Mouse (Mus musculus) forebrain, embryonic 11.5 days (tissue): ENCODE data around the gene Cygb. TPM values are rescaled to one million over a fixed set of nuclear protein-coding genes. Genes with fewer than 3 reads are reported as not detected.

Source experiments
- ATAC-seq: fragments of 200-750 bp; cut with Nextera tagmentation; replicated peaks from 2 replicates; pipeline ENCODE4 v1.8.0; 2017; ENCODE audit warnings: moderate TSS enrichment; ENCODE audit not compliant: low FRiP score
- DNase-seq: peaks from one replicate; pipeline ENCODE4 v3.0.0-alpha.2; 2017; ENCODE audit warnings: low spot score
- H3K27ac ChIP-seq: fragments of 300-500 bp; sonication (generic); 2 replicates; pipeline ENCODE4 v1.5.1; 2014; ENCODE audit warnings: low read depth, low read length
- H3K27me3 ChIP-seq: fragments of 300-500 bp; sonication (generic); 2 replicates; pipeline ENCODE4 v1.6.1; 2014; ENCODE audit warnings: mild to moderate bottlenecking, low read length, mixed read lengths; ENCODE audit not compliant: control insufficient read depth, insufficient read depth
- H3K36me3 ChIP-seq: fragments of 300-500 bp; sonication (generic); 2 replicates; pipeline ENCODE4 v1.6.1; 2014; ENCODE audit warnings: mild to moderate bottlenecking, low read length, moderate library complexity, mixed read lengths; ENCODE audit not compliant: control insufficient read depth, insufficient read depth
- H3K4me1 ChIP-seq: fragments of 300-500 bp; sonication (generic); replicated peaks from 2 replicates; pipeline ENCODE4 v1.6.1; 2014; ENCODE audit warnings: low read length, mixed read lengths; ENCODE audit not compliant: control insufficient read depth, insufficient read depth
- H3K4me2 ChIP-seq: fragments of 300-500 bp; sonication (generic); 2 replicates; pipeline ENCODE4 v1.6.1; 2014; ENCODE audit warnings: low read depth, mild to moderate bottlenecking, low read length, moderate library complexity, mixed read lengths; ENCODE audit not compliant: severe bottlenecking
- H3K4me3 ChIP-seq: fragments of 300-500 bp; sonication (generic); 2 replicates; pipeline ENCODE4 v1.5.1; 2014; ENCODE audit warnings: low read depth, low read length
- H3K9ac ChIP-seq: fragments of 300-500 bp; sonication (generic); 2 replicates; pipeline ENCODE4 v1.6.1; 2014; ENCODE audit warnings: low read length
- H3K9me3 ChIP-seq: fragments of 300-500 bp; sonication (generic); 2 replicates; pipeline ENCODE4 v1.6.1; 2016; ENCODE audit warnings: low read length, mixed read lengths; ENCODE audit not compliant: control insufficient read depth
- WGBS: fragments of 180-500 bp; shearing (Covaris S2); extraction: QIAGEN DNeasy Blood & Tissue Kit; methylation state at CpG from one replicate; pipeline ENCODE4 v1.1.7; 2014; 5-methylcytosine and 5-hydroxymethylcytosine counted together
- polyA plus RNA-seq: library from polyadenylated mRNA; unstranded; fragments of >200 nt; fragmentation: Nextera tagmentation; extraction: Ambion mirVana; gene quantifications from 2 replicates; pipeline ENCODE4 v1.2.1, GENCODE M21; 2014

The Cygb gene
- polyA plus RNA-seq, result 1.7 TPM in 2 replicates

DNA sequence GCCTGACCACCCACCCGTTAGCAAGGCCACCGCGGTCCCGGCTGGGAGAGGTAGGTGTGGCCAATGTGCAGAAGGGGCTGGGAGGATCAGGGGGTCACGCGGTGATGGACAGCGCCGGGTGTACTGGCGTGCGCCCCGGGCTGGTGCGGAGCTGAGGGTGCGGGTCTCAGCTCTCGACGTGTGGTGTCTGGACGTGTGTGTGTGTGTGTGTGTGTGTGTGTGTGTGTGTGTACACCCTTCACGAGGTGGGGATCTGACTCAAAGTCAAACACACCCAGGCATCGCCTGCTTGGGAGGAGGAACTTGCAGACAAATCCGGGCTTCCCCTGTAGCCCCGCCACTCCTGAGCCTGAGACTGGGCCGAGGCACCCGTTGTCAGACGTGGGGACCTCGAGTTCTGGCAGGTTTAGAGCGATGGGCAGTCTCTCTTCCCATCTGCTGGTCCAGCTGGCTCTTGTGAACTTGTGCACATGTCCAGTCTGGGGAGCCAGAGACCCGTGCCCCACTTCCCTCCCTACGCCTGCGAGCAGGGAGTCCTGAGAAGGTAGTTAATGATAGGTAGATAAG lies at the start of gene Cygb:
Gene Cygb, minus strand, starts transcription at position 59 of the 567 bp plus-strand sequence.
- 7% methylated on average over 28 of the region's 28 CpGs for WGBS
- no peak for ATAC-seq
- Histone ChIP-seq H3K4me2 (peak within 1 kb of the TSS; percentile 92), H3K27ac (no peak within 1 kb of the TSS), H3K27me3 (peaks cover 28% of the 10 kb centered on the region), H3K36me3 (no peaks in the 10 kb centered on the region), H3K9me3 (no peaks in the 10 kb centered on the region), H3K4me1 (peaks cover 21% of the 10 kb centered on the region), H3K4me3 (peak within 1 kb of the TSS; percentile 46), H3K9ac (peak within 1 kb of the TSS; percentile 60)
- no peak for DNase-seq

DNA sequence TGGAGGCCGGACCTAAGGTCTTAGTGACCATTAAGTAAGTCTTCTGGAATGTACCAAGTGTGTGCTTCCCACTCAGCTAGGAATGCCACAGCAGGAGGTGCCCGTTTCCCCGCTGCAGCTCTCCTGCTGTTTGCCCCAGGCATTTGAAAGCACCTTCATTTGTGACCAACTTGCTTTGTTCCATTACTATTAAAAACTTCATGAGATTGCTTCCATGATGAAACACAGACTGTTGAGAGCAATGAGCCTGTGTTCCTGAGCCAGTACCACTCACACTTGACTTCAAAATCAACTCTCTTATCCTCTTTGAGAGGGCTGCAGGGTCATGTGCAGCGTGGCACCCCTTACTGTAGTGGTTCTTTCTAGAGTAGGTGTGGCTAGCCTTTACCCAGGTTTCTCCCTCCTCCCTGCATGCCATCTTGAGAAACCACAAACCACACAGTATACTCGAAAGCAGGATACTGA lies 47.3 kb upstream of the Cygb start:
- WGBS, result 39% methylated on average over 5 of the region's 5 CpGs
- ATAC-seq, result no peak

DNA sequence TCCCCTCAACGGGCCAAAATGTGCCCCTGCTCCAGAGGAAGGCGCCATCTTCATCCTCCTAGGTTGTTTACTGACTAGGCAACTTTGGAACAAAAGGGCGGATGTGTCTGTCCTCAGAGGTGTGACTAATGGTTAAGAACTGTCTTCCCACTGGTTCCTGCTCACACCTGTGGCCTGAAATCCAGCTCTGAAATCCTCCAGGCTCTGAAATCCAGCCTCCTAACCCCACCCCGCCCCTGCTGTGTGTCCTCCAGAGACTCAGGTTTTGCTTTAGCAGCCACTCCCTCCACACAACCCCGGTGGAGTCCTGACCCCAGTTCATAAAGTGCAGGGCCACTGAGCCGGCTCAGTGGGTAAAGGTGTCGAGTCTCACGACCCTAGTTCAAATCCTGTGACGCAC lies 43.4 kb upstream of the Cygb start:
- ATAC-seq (no peak), DNase-seq (no peak)
- no peak overlapping the region for H3K4me2 ChIP-seq
- no peak overlapping the region for H3K4me3 ChIP-seq
- no peaks in the 10 kb centered on the region for H3K36me3 ChIP-seq
- no peaks in the 10 kb centered on the region for H3K9me3 ChIP-seq
- peaks cover 25% of the 10 kb centered on the region for H3K27me3 ChIP-seq
- peaks cover 6% of the 10 kb centered on the region; the same call in 1 of the 2 replicates for H3K4me1 ChIP-seq
- no peak overlapping the region for H3K27ac ChIP-seq
- H3K9ac ChIP-seq, result no peak overlapping the region
- 77% methylated on average over 9 of the region's 9 CpGs for WGBS

More for the DNA sequence above, 47.3 kb upstream of the Cygb start:
- H3K4me3 ChIP-seq, result no peak overlapping the region
- peak; percentile 24 for DNase-seq
- no peak overlapping the region for H3K4me2 ChIP-seq
- H3K36me3 ChIP-seq, result no peaks in the 10 kb centered on the region
- H3K4me1 ChIP-seq, result no peaks in the 10 kb centered on the region
- H3K27me3 ChIP-seq, result no peaks in the 10 kb centered on the region
- no peak overlapping the region for H3K27ac ChIP-seq
- no peak overlapping the region for H3K9ac ChIP-seq
- no peaks in the 10 kb centered on the region for H3K9me3 ChIP-seq

DNA sequence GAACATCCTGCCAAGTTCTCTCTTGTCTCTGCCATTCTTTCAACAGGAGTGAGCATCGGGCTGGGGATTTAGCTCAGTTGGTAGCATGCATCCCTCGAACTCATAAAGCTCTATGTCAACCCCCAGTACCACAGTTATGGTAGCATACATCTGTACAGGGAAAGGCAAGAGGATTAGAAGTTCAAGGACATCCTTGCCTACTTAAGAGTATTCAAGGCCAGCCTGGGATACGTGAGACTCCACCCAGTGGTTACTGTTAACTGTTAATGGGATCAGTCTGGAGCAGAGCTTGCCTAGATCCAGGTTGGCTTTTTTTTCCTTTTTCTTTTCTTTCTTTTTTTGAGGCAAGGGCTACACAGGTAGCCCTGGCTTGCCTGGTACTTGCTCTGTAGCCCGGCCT lies 42.3 kb upstream of the Cygb start:
- Histone ChIP-seq H3K27me3 (peaks cover 25% of the 10 kb centered on the region), H3K4me1 (peaks cover 6% of the 10 kb centered on the region; the same call in 1 of the 2 replicates), H3K27ac (no peak overlapping the region), H3K9ac (no peak overlapping the region), H3K4me3 (no peak overlapping the region), H3K4me2 (no peak overlapping the region), H3K36me3 (no peaks in the 10 kb centered on the region), H3K9me3 (no peaks in the 10 kb centered on the region)
- WGBS, result 83% methylated on average over 4 of the region's 4 CpGs
- ATAC-seq, result no peak
- DNase-seq, result no peak

DNA sequence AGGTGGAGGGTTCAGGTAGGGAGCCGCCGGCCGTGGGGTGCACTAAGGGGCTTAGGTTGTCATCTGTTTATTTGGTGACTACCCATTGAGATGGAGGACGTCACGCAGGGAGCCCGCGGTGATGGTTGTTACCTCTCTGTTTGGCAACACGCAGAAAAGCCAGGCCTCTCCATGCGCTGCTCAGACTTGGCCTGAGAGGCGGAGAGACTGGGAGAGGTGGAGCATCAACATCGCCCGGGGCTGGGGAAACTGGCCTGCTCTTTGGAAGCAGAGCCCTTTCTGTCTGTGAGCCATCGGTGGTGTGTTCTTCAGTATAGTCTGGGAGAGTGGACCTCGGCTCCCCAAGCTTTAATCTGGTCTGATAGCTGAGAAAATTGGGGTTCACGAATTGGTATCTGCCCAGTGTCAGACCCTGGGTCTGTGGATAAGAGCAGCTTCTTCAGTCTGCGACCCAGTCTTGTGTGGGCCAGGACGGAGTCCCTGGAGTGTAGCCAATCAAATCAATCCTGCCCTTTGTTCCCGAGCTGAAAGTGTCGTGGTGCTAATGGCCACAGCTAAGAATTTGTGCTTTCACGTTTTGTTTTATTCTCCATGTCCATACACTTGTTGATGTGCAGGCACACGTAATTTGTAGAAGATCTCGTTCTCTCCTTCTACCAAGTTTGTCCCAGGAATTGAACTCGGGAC lies 41.2 kb upstream of the Cygb start:
- H3K4me2 ChIP-seq, result no peak overlapping the region
- no peaks in the 10 kb centered on the region for H3K9me3 ChIP-seq
- 20% methylated on average over 23 of the region's 23 CpGs for WGBS
- H3K4me1 ChIP-seq, result peaks cover 6% of the 10 kb centered on the region; the same call in 1 of the 2 replicates
- H3K27ac ChIP-seq, result no peak overlapping the region
- DNase-seq (no peak), ATAC-seq (no peak)
- peaks cover 25% of the 10 kb centered on the region for H3K27me3 ChIP-seq
- H3K9ac ChIP-seq, result no peak overlapping the region
- no peaks in the 10 kb centered on the region for H3K36me3 ChIP-seq
- no peak overlapping the region for H3K4me3 ChIP-seq

DNA sequence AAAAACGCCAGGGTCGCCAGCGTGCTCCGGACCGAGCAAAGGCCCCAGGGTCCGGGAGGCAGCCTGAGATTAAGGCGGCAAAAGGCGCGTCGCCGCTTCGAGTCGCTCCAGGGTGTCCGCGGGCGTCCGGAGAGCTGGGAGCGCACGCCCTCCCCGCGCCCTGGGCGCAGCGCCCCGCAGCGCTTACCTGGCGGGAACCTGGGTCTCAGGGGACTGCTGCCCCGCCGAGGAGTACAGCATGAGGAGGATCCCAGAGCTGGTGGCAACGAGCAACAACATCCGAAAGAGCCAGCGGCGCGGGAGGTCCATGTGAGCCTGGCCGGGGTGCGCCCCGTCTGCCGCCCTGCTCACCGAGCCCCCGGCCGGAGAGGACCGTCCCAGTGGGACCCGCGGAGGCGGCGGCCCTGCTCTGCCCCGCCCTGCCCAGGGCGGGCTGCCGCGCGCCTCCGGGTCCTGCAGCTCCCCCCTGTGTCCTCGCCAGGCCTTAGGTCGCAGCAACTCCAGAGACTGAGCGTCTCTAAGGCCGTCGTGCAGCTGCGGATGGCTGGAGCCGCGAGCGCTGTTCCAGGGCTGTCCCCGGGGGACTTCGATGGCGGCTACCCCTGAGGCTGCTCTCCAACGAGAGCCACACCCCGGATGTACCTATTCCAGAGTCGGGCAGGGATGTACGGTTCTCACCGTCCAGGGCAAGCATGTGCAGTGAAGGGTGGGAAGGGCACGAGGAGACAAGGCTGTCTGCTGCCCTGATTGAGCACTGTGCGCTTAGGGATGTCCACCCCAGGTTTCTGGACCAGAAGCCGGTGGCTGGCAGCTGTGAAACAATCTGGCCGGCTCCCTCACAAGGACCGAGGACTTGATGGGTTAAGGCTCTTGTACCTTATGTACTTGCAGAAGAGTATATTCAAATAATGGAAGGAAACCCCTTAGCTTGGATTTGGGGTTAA lies 40.4 kb upstream of the Cygb start:
- Histone ChIP-seq H3K4me1 (peaks cover 6% of the 10 kb centered on the region; the same call in 1 of the 2 replicates), H3K4me3 (peak overlapping the region; percentile 32), H3K9me3 (no peaks in the 10 kb centered on the region), H3K36me3 (no peaks in the 10 kb centered on the region), H3K9ac (peak overlapping the region; percentile 39), H3K4me2 (peak overlapping the region; percentile 51), H3K27me3 (peaks cover 25% of the 10 kb centered on the region), H3K27ac (no peak overlapping the region)
- ATAC-seq (no peak), DNase-seq (no peak)
- 1% methylated on average over 68 of the region's 73 CpGs for WGBS

DNA sequence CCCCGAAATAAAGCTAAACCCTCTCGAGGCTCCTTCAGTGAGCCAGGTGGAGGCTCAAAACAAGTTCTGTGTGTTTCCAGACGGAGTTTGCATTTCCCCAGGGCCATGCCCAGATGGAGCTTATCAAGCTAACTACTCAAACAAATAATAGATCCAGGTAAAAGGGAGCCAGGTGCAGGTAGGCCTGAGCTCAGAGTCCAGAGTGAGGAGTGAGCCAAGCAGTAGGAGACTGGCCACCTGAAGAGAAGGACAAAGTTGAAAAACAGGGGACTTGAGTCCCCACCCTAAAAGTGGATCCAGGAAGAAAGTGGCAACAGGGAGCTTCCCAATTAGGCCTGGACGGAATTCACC lies 39.8 kb upstream of the Cygb start:
- 30% methylated on average over 4 of the region's 4 CpGs for WGBS
- no peak overlapping the region for H3K27ac ChIP-seq
- ATAC-seq (no peak), DNase-seq (no peak)
- H3K36me3 ChIP-seq, result no peaks in the 10 kb centered on the region
- peaks cover 6% of the 10 kb centered on the region; the same call in 1 of the 2 replicates for H3K4me1 ChIP-seq
- peaks cover 25% of the 10 kb centered on the region for H3K27me3 ChIP-seq
- peak overlapping the region; percentile 51 for H3K4me2 ChIP-seq
- H3K4me3 ChIP-seq, result peak overlapping the region; percentile 32; the same call in 1 of the 2 replicates
- no peaks in the 10 kb centered on the region for H3K9me3 ChIP-seq
- no peak overlapping the region; the same call in 1 of the 2 replicates for H3K9ac ChIP-seq
